8 mouse cellular contexts compared by ENCODE assay signal in genomic region chr19:24961172-24961962, GRCm38 (mm10). TPM values are rescaled to one million over a fixed set of nuclear protein-coding genes. Genes with fewer than 3 reads are reported as not detected.
A peak's percentile ranks its signal among the peaks of the same experiment; 100 is the strongest.
DNase-seq lines count a peak whose midpoint lies in the region; ATAC-seq and TF ChIP-seq lines count a peak whose summit lies in the region.

Gene Cbwd1, minus strand, starts transcription at chr19:24961610.

- peak within 1 kb of the TSS; percentile 72 for H3K4me2 ChIP-seq in heart, embryonic 11.5 days
- H3K4me2 ChIP-seq in kidney, embryonic 16.5 days (replicated peaks; ENCODE audit: low read depth, low read length) = peak within 1 kb of the TSS; percentile 55
- peak within 1 kb of the TSS; percentile 93 for H3K4me2 ChIP-seq in myocyte (ENCODE audit: low read depth)

- peaks cover 11% of the 10 kb centered on the region for H3K4me1 ChIP-seq in erythroblast, embryonic 14.5 days (ENCODE audit: control insufficient read depth)
- peaks cover 3% of the 10 kb centered on the region; the same call in 1 of the 2 replicates for H3K4me1 ChIP-seq in heart, embryonic 11.5 days (ENCODE audit: control insufficient read depth, insufficient read depth, low read length)
- H3K4me1 ChIP-seq in kidney, embryonic 16.5 days (ENCODE audit: insufficient read depth, low read length) = peaks cover 10% of the 10 kb centered on the region
- H3K4me1 ChIP-seq in liver, adult 2 months (ENCODE audit: control insufficient read depth, insufficient read depth, low read length) = peaks cover 1% of the 10 kb centered on the region

- WGBS in heart, embryonic 11.5 days (ENCODE audit: insufficient replicate concordance) = under 1% methylated on average over 36 of the region's 36 CpGs
- under 1% methylated on average over 36 of the region's 36 CpGs for whole genome bisulfite sequencing in kidney, embryonic 16.5 days
- WGBS in liver, adult 2 months = under 1% methylated on average over 36 of the region's 36 CpGs

- peaks cover 14% of the 10 kb centered on the region for H3K79me3 ChIP-seq in C2C12 (ENCODE audit: low read depth)

- peak within 1 kb of the TSS; percentile 87 for H3K9ac ChIP-seq in heart, embryonic 11.5 days (ENCODE audit: low read depth, low read length)
- H3K9ac ChIP-seq in kidney, embryonic 16.5 days (replicated peaks; ENCODE audit: low read length) = peak within 1 kb of the TSS; percentile 86
- peak within 1 kb of the TSS; percentile 72 for H3K9ac ChIP-seq in liver, adult 2 months (ENCODE audit: low read depth, low read length)

- H3K27ac ChIP-seq in heart, embryonic 11.5 days (ENCODE audit: low read depth, low read length) = 0 out of 2 replicates have a peak within 1 kb of the TSS, but pooled peaks have one; percentile 12
- H3K27ac ChIP-seq in kidney, embryonic 16.5 days (ENCODE audit: low read length) = 0 out of 2 replicates have a peak within 1 kb of the TSS, but pooled peaks have one; percentile 23
- 0 out of 2 replicates have a peak within 1 kb of the TSS, but pooled peaks have one; percentile 11 for H3K27ac ChIP-seq in liver, adult 2 months (replicated peaks; ENCODE audit: insufficient read depth, low read depth, low read length)

- H3K79me2 ChIP-seq in C2C12 (ENCODE audit: control insufficient read depth, insufficient read depth) = peaks cover 24% of the 10 kb centered on the region
- H3K79me2 ChIP-seq in liver, adult 2 months (ENCODE audit: control insufficient read depth, insufficient read depth, low read length) = no peaks in the 10 kb centered on the region
- no peaks in the 10 kb centered on the region for H3K79me2 ChIP-seq in myocyte (ENCODE audit: control insufficient read depth, insufficient read depth)

- peak within 1 kb of the TSS; percentile 64 for H3ac ChIP-seq in C2C12 (ENCODE audit: control insufficient read depth, insufficient read length, low read depth)
- no peak within 1 kb of the TSS for H3ac ChIP-seq in myocyte (ENCODE audit: control insufficient read depth, insufficient read length)

- TF ChIP-seq CTCF in C2C12 (IDR thresholded peaks at IDR 0.05; ENCODE audit: control insufficient read depth, insufficient read depth, insufficient read length) = peak; percentile 40
- peak; percentile 86 for TF ChIP-seq CTCF in brain, embryonic 14.5 days (IDR thresholded peaks at IDR 0.05; ENCODE audit: borderline replicate concordance, extremely low read depth, insufficient read depth, insufficient read length)
- TF ChIP-seq CTCF in liver, adult 2 months (IDR thresholded peaks at IDR 0.05; ENCODE audit: low read depth, low read length) = peak; percentile 98

- no peaks in the 10 kb centered on the region for H3K9me3 ChIP-seq in erythroblast, embryonic 14.5 days (ENCODE audit: control insufficient read depth, low read length)
- H3K9me3 ChIP-seq in heart, embryonic 11.5 days (replicated peaks; ENCODE audit: control insufficient read depth, low read length) = no peaks in the 10 kb centered on the region
- H3K9me3 ChIP-seq in kidney, embryonic 16.5 days (ENCODE audit: low read length) = no peaks in the 10 kb centered on the region

- peak; percentile 48; the same call in 1 of the 2 replicates for TF ChIP-seq POLR2A in brain, embryonic 14.5 days (IDR thresholded peaks at IDR 0.05; ENCODE audit: borderline replicate concordance, extremely low read depth, insufficient read depth, insufficient read length, poor library complexity, severe bottlenecking)
- peak; percentile 59 for TF ChIP-seq POLR2A in liver, adult 2 months (IDR thresholded peaks at IDR 0.05; ENCODE audit: extremely low read depth, insufficient read depth, low read length)
- peak; percentile 73 for TF ChIP-seq POLR2A in myocyte (IDR thresholded peaks at IDR 0.05; ENCODE audit: insufficient read length, low read depth)

- peak; percentile 99 for DNase-seq in brain, embryonic 14.5 days (ENCODE audit: low read depth)
- DNase-seq in liver, adult 2 months (ENCODE audit: extremely low read depth, low read depth, low spot score) = peak; percentile 93
- peak; percentile 100 for DNase-seq in splenic B cell, adult 2 months (ENCODE audit: low read depth, low spot score)

- H3K36me3 ChIP-seq in C2C12 (ENCODE audit: control insufficient read depth, insufficient read depth) (peaks cover 5% of the 10 kb centered on the region), myocyte (ENCODE audit: control insufficient read depth, insufficient read depth) (peaks cover 5% of the 10 kb centered on the region)
- peaks cover 2% of the 10 kb centered on the region for H3K36me3 ChIP-seq in erythroblast, embryonic 14.5 days (ENCODE audit: control insufficient read depth)
- peaks cover under 1% of the 10 kb centered on the region; the same call in 1 of the 2 replicates for H3K36me3 ChIP-seq in heart, embryonic 11.5 days (ENCODE audit: control insufficient read depth, insufficient read depth, low read length)
- H3K36me3 ChIP-seq in kidney, embryonic 16.5 days (ENCODE audit: insufficient read depth, low read length) = peaks cover under 1% of the 10 kb centered on the region; the same call in 1 of the 2 replicates
- H3K36me3 ChIP-seq in liver, adult 2 months (ENCODE audit: control insufficient read depth, insufficient read depth, low read length) = no peaks in the 10 kb centered on the region
- H3K36me3 ChIP-seq in splenic B cell, adult 2 months (ENCODE audit: control insufficient read depth, insufficient read depth, low read length, poor library complexity, severe bottlenecking) = no peaks in the 10 kb centered on the region; the same call in 1 of the 2 replicates

- peak within 1 kb of the TSS; percentile 95 for H3K4me3 ChIP-seq in C2C12 (ENCODE audit: insufficient read depth, poor library complexity, severe bottlenecking)
- peak within 1 kb of the TSS; percentile 77 for H3K4me3 ChIP-seq in erythroblast, embryonic 14.5 days (replicated peaks)
- H3K4me3 ChIP-seq in heart, embryonic 11.5 days (ENCODE audit: low read depth, low read length) = peak within 1 kb of the TSS; percentile 70
- peak within 1 kb of the TSS; percentile 72 for H3K4me3 ChIP-seq in kidney, embryonic 16.5 days (ENCODE audit: low read length)
- peak within 1 kb of the TSS; percentile 73 for H3K4me3 ChIP-seq in liver, adult 2 months (ENCODE audit: insufficient read depth, low read depth, low read length)
- H3K4me3 ChIP-seq in myocyte = peak within 1 kb of the TSS; percentile 73

- no peaks in the 10 kb centered on the region for H3K27me3 ChIP-seq in C2C12 (ENCODE audit: control insufficient read depth, insufficient read depth, insufficient read length)
- no peaks in the 10 kb centered on the region for H3K27me3 ChIP-seq in erythroblast, embryonic 14.5 days (ENCODE audit: control insufficient read depth)
- H3K27me3 ChIP-seq in heart, embryonic 11.5 days (ENCODE audit: control insufficient read depth, insufficient read depth, low read length) = no peaks in the 10 kb centered on the region
- H3K27me3 ChIP-seq in kidney, embryonic 16.5 days (ENCODE audit: insufficient read depth, low read length) = no peaks in the 10 kb centered on the region
- no peaks in the 10 kb centered on the region for H3K27me3 ChIP-seq in liver, adult 2 months (ENCODE audit: control insufficient read depth, insufficient read depth, low read length)
- no peaks in the 10 kb centered on the region for H3K27me3 ChIP-seq in myocyte (ENCODE audit: control insufficient read depth, insufficient read depth, insufficient read length)
- no peaks in the 10 kb centered on the region for H3K27me3 ChIP-seq in splenic B cell, adult 2 months (ENCODE audit: control insufficient read depth, insufficient read depth, low read length, poor library complexity, severe bottlenecking)

- ATAC-seq in heart, embryonic 11.5 days (replicated peaks; ENCODE audit: insufficient number of reproducible peaks, low FRiP score, low TSS enrichment) = peak; percentile 99
- ATAC-seq in kidney, embryonic 16.5 days (ENCODE audit: low FRiP score, low TSS enrichment) = peak; percentile 99

TF ChIP-seq in C2C12, 6 proteins besides CTCF, POLR2A, EP300 and RAD21:
- TF ChIP-seq USF1 (IDR thresholded peaks at IDR 0.05; ENCODE audit: low read depth) (no peak), FOSL1 (IDR thresholded peaks at IDR 0.05; ENCODE audit: insufficient read depth, low read length, poor library complexity, severe bottlenecking) (no peak), CEBPB (IDR thresholded peaks at IDR 0.05; ENCODE audit: low read depth) (no peak), MYOG (IDR thresholded peaks at IDR 0.05; ENCODE audit: control insufficient read depth, extremely low read depth, insufficient read length) (no peak), MYOD1 (IDR thresholded peaks at IDR 0.05; ENCODE audit: control insufficient read depth, insufficient read length, low read depth) (peak; percentile 37), MAX (IDR thresholded peaks at IDR 0.05) (peak; percentile 73)

TF ChIP-seq in myocyte, 11 proteins besides CTCF, POLR2A, EP300 and RAD21:
- TF ChIP-seq USF1 (IDR thresholded peaks at IDR 0.05; ENCODE audit: low read depth) = no peak
- peak; percentile 22 for TF ChIP-seq MAX (IDR thresholded peaks at IDR 0.05; ENCODE audit: low read depth)
- TF ChIP-seq SRF (IDR thresholded peaks at IDR 0.05; ENCODE audit: control insufficient read depth, insufficient read length, low read depth) = peak; percentile 77
- TF ChIP-seq REST (IDR thresholded peaks at IDR 0.05; ENCODE audit: insufficient read depth, insufficient read length) = no peak
- TF ChIP-seq POLR2AphosphoS2 (IDR thresholded peaks at IDR 0.05; ENCODE audit: insufficient read length, low read depth) = peak; percentile 72
- TF ChIP-seq TCF3 (IDR thresholded peaks at IDR 0.05; ENCODE audit: insufficient read length, low read depth) = no peak
- peak; percentile 37 for TF ChIP-seq E2F4 (IDR thresholded peaks at IDR 0.05; ENCODE audit: insufficient read depth)
- TF ChIP-seq CEBPB (IDR thresholded peaks at IDR 0.05; ENCODE audit: insufficient read depth, poor library complexity, severe bottlenecking) = no peak
- TF ChIP-seq MYOD1 (IDR thresholded peaks at IDR 0.05; ENCODE audit: control insufficient read depth in 1 of 3, insufficient read length in 2 of 3, low read depth in 2 of 3) = peak; percentile 47 to 66 (median 53)
- no peak for TF ChIP-seq TCF12 (IDR thresholded peaks at IDR 0.05; ENCODE audit: insufficient read depth, poor library complexity, severe bottlenecking)
- peak in 2 of 3 experiments; percentile 27 to 63 for TF ChIP-seq MYOG (IDR thresholded peaks at IDR 0.05; ENCODE audit: control insufficient read depth in 1 of 3, insufficient read depth in 1 of 3, insufficient read length in 2 of 3, low read depth in 2 of 3)

RNA-seq across cellular contexts. Expression of gene Cbwd1, which starts in this region (rescaled TPM):
- 10.4 TPM for polyA plus RNA-seq in C2C12 (2012; fragmentation: generic; extraction: Trizol)
- 9.7 and 11.7 TPM in 2 replicates for polyA plus RNA-seq in brain, embryonic 14.5 days (2012; rRNA removed)
- 0.02 and 0.27 TPM in 2 replicates for polyA plus RNA-seq in erythroblast, embryonic 14.5 days (2012)
- polyA plus RNA-seq in heart, embryonic 11.5 days (2014; fragmentation: Nextera tagmentation; extraction: Ambion mirVana) = 15.8 and 20.0 TPM in 2 replicates
- 17.7 and 23.3 TPM in 2 replicates for polyA plus RNA-seq in kidney, embryonic 16.5 days (2015; fragmentation: Nextera tagmentation; extraction: Ambion mirVana)
- 8.5 and 9.7 TPM in 2 replicates for total RNA-seq in liver, adult 2 months (2014; rRNA removed)
- 0.82 and 1.1 TPM in 2 replicates for polyA plus RNA-seq in liver, adult 2 months (2012; rRNA removed)
- polyA plus RNA-seq in myocyte (2012; fragmentation: generic; extraction: Trizol) = 9.8 TPM

Comparison
In these comparisons a context has a peak if more than half of its experiments do, and no peak if none do; other contexts are left out.
1. Peak in every context shown above with its lines: DNase-seq, ATAC-seq, H3K4me3 ChIP-seq and H3K27ac ChIP-seq.
2. CTCF ChIP-seq: peak in every context shown above with its lines; median percentile 98 in liver, adult 2 months; 86 in brain, embryonic 14.5 days; 40 in C2C12.